Mouse (Mus musculus) megakaryocyte, adult 5-6 weeks (primary cell): ENCODE measurements around the gene Tmem106a. TPM values are rescaled to one million over a fixed set of nuclear protein-coding genes. Genes with fewer than 3 reads are reported as not detected.

Experiments
- ATAC-seq: 2 replicates; pipeline ENCODE4 v1.8.0; 2016; ENCODE audit warnings: mild to moderate bottlenecking, inconsistent platforms; ENCODE audit not compliant: poor library complexity, severe bottlenecking
- total RNA-seq, 2 experiments: library from RNA; stranded (forward) in 1 of 2; stranded (reverse) in 1 of 2; fragments of 153-499, 151-499 nt in 1 of 2; fragments of 221-1000, 200-1000 nt in 1 of 2; gene quantifications; 2 replicates each; pipeline versions ENCODE4 v1.2.3 to v1.2.4; 2015 to 2017

Gene Tmem106a
- total RNA-seq, 2 experiments from 2014 or later = 24.1 to 35.3 TPM

DNA sequence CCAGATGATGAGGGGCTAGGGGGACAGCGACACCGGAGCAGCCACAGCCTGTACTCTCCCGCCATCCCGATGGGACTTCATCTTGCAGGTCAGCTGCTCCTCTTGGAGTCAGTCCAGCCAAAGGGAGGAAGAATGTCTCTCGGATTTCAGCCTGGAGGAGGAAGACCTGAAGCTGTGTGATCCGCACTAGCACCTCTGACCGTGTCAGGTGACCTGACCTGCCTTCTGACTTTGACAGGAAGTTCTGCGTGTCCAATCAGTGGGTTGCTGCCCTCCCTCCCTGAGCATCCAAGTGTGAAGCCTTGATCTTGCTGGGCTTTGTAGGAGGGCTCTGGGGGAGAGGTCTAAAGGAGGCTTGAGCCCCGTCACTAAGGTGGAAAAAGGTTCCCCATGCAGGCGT lies 53.6 kb downstream of the Tmem106a start:
- no peak for ATAC-seq

DNA sequence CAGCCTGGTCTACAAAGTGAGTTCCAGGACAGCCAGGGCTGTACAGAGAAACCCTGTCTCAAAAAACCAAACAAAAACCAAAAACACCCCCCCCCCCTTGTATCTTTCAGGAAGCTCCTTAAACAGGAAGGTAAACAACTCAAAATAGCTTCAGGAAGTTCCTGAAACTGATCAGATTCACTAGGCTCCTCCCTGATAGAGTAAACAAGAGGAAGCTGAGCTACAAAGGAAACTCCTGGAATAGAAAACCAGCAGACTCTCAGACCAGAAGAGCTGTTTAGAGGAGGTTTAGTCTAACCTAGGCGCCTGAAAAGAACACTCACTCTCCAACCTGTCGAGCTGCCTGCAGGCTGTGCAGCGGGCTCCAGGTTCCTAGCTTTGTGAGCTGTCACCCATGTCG lies 57.7 kb downstream of the Tmem106a start:
- ATAC-seq = no peak

DNA sequence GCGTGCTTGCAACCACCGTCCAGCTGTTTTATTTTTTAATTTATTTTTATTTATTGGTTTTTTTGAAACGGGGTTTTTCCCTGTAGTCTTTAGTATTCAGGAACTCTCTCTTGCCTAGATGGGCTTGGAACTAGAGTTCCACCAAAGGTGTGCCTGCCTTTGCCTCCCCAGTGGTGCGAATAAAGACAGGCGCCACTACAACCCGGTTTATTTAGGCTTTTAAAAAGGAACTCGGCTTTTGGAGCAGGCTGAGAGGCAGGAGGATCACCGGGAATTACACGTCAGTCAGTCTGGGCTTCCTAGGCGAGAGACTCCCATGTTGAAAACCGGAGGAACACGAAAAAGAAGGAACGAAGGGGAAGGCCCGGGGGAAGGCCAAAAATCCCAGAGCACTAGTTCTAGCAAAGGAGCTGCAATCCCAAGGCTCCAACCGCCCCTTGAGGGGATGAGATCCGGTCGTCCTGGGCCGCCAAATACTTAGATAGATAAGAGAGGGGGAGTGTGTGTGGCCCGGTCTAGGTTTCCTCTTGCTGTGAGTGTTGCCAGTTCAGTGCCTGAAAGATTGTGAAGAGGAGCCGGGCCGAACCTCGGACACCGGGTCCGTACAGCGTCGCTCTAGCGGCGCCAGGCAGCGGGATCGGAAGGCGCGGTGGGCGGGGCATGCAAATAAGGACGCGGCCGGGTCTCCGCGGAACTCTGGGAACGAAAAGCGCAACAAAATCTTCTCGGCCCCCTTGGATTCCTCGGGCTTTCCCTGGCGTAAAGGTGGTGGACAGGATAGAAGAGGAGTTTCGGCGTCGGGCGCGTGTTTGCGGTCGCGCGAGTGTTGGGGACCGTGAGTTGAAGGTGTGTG lies 59.0 kb downstream of the Tmem106a start:
- ATAC-seq = peak; percentile 53

Other genes with a start within 250 kb of the Tmem106a start
- not detected in 2 replicates for gene G6pc, start 214.7 kb upstream of the Tmem106a start, total RNA-seq (2015)
- gene G6pc, start 214.7 kb upstream of the Tmem106a start, total RNA-seq (2017) = not detected in 2 replicates
- gene Aarsd1, start 164.6 kb upstream of the Tmem106a start, total RNA-seq (2015) = 11.6 and 18.1 TPM in 2 replicates
- 22.9 and 28.9 TPM in 2 replicates for gene Aarsd1, start 164.6 kb upstream of the Tmem106a start, total RNA-seq (2017)
- gene Gm27029, start 157.4 kb upstream of the Tmem106a start, total RNA-seq (2015) = 1.7 TPM in 1 of 2 replicates, not detected in the other
- gene Gm27029, start 157.4 kb upstream of the Tmem106a start, total RNA-seq (2017) = 0.95 and 1.3 TPM in 2 replicates
- gene Rundc1, start 157.2 kb upstream of the Tmem106a start, total RNA-seq (2015) = 2.4 and 3.0 TPM in 2 replicates
- gene Rundc1, start 157.2 kb upstream of the Tmem106a start, total RNA-seq (2017) = 3.1 and 3.3 TPM in 2 replicates
- gene Ptges3l, start 156.9 kb upstream of the Tmem106a start, total RNA-seq (2015) = 0.43 and 2.5 TPM in 2 replicates
- gene Ptges3l, start 156.9 kb upstream of the Tmem106a start, total RNA-seq (2017) = 0.66 TPM in 1 of 2 replicates, not detected in the other
- 334 and 336 TPM in 2 replicates for gene Rpl27, start 139.9 kb upstream of the Tmem106a start, total RNA-seq (2015)
- gene Rpl27, start 139.9 kb upstream of the Tmem106a start, total RNA-seq (2017) = 2,102 and 2,594 TPM in 2 replicates
- gene Ifi35, start 133.8 kb upstream of the Tmem106a start, total RNA-seq (2015) = 60.6 and 62.4 TPM in 2 replicates
- gene Ifi35, start 133.8 kb upstream of the Tmem106a start, total RNA-seq (2017) = 47.3 and 56.5 TPM in 2 replicates
- 0.13 and 0.16 TPM in 2 replicates for gene Rnd2, start 117.2 kb upstream of the Tmem106a start, total RNA-seq (2015)
- 0.20 TPM in 1 of 2 replicates, not detected in the other for gene Rnd2, start 117.2 kb upstream of the Tmem106a start, total RNA-seq (2017)
- 7.3 and 10.8 TPM in 2 replicates for gene Vat1, start 116.0 kb upstream of the Tmem106a start, total RNA-seq (2015)
- 3.4 and 5.2 TPM in 2 replicates for gene Vat1, start 116.0 kb upstream of the Tmem106a start, total RNA-seq (2017)
- 15.3 and 15.9 TPM in 2 replicates for gene Brca1, start 30.3 kb upstream of the Tmem106a start, total RNA-seq (2015)
- 26.8 and 34.8 TPM in 2 replicates for gene Brca1, start 30.3 kb upstream of the Tmem106a start, total RNA-seq (2017)
- 32.4 and 33.9 TPM in 2 replicates for gene Nbr1, start 30.1 kb upstream of the Tmem106a start, total RNA-seq (2015)
- 53.6 and 60.7 TPM in 2 replicates for gene Nbr1, start 30.1 kb upstream of the Tmem106a start, total RNA-seq (2017)
- gene Gm11634, start 17.0 kb downstream of the Tmem106a start, total RNA-seq (2015) = not detected in 2 replicates
- not detected in 2 replicates for gene Gm11634, start 17.0 kb downstream of the Tmem106a start, total RNA-seq (2017)
- 22.6 and 28.8 TPM in 2 replicates for gene Rdm1, start 45.0 kb downstream of the Tmem106a start, total RNA-seq (2015)
- 18.1 and 23.1 TPM in 2 replicates for gene Rdm1, start 45.0 kb downstream of the Tmem106a start, total RNA-seq (2017)
- 1.7 and 2.3 TPM in 2 replicates for gene Arl4d, start 83.3 kb downstream of the Tmem106a start, total RNA-seq (2015)
- gene Arl4d, start 83.3 kb downstream of the Tmem106a start, total RNA-seq (2017) = 1.0 and 2.1 TPM in 2 replicates
- 18.5 and 18.8 TPM in 2 replicates for gene Dhx8, start 150.7 kb downstream of the Tmem106a start, total RNA-seq (2015)
- gene Dhx8, start 150.7 kb downstream of the Tmem106a start, total RNA-seq (2017) = 36.9 and 39.1 TPM in 2 replicates
- not detected in 2 replicates for gene Etv4, start 203.1 kb downstream of the Tmem106a start, total RNA-seq (2015)
- gene Etv4, start 203.1 kb downstream of the Tmem106a start, total RNA-seq (2017) = not detected in 2 replicates